Mouse (Mus musculus): ENCODE data around the gene Tex21.

DNA sequence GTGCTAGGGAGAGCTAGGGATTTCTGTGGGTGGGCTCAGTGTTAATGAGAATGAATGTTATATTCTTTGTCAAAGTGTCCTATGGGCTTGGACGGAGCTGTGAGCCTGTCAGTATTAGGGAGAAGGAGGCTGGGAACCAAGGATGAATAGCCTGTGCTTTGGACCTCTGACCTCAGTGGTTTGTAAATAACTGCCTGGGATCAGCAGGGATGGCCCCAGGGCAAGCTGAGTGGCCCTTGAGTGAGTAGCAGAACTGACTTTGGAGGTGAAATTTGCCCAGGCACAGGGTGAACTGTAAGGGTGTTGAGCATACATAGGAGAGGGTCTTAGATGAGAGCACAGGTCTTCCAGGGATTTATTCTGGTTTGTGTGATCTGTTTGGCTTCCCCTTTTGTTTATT, 17.3 kb upstream of the Tex21 start:
- TF ChIP-seq CTCF (IDR thresholded peaks at IDR 0.05; ENCODE audit: low read depth) (no peak), EP300 (IDR thresholded peaks at IDR 0.05; ENCODE audit: low read depth) (no peak)

Data from heart, postnatal 0 days (tissue).